Mouse (Mus musculus): ENCODE data around the gene Nme7. TPM values are rescaled to one million over a fixed set of nuclear protein-coding genes. Genes with fewer than 3 reads are reported as not detected.

The Nme7 gene
- polyA plus RNA-seq, 1 experiment from 2014 or later, result 43.9 TPM

DNA sequence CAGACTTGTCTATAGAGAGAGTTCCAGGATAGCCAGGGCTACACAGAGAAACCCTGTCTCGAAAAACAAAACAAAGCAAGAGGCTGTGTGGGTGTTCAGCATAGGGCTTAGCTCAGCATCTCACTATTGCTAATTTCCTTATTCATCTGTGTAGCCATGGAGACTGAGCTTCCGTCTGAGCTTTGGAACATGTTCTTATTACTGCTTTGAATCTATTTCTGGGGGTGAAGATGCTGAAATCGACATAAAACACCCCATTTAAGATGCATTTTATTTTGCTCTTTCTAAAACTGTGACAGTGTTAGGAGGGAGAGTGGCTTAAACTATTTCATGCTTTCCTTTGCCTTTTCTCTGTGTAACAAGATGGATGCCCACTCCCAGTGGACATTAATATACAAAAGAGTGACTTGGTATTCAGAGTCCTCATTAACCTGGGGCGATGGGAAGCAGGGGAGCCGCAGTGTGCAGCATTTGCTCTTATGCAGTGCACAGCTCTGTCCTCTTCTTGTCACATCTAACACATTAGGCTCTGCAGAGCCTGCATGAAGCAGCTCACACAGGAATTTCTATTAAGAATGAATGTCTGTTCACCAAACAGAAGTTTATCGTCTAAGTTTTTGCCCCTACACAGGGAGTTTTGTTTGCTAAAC is 91.3 kb downstream of the Nme7 start:
- 83% methylated on average over 6 of the region's 6 CpGs for WGBS

GRCm38 (mm10) chr1:164397672-164398071 is 93.8 kb downstream of the Nme7 start:
- no peak overlapping the region for H3K27ac ChIP-seq
- no peak overlapping the region for H3K4me2 ChIP-seq (replicated peaks)
- no peaks in the 10 kb centered on the region for H3K27me3 ChIP-seq
- no peak overlapping the region for H3K4me3 ChIP-seq
- peaks cover 7% of the 10 kb centered on the region; the same call in 1 of the 2 replicates for H3K9me3 ChIP-seq
- H3K9ac ChIP-seq, result no peak overlapping the region
- H3K4me1 ChIP-seq, result no peaks in the 10 kb centered on the region
- 65% methylated on average over 4 of the region's 4 CpGs for WGBS
- H3K36me3 ChIP-seq, result peaks cover 16% of the 10 kb centered on the region
- ATAC-seq (ENCODE audit: low FRiP score, low read depth), result no peak

More for the DNA sequence above, 91.3 kb downstream of the Nme7 start:
- no peaks in the 10 kb centered on the region for H3K9me3 ChIP-seq
- no peak overlapping the region for H3K9ac ChIP-seq
- no peaks in the 10 kb centered on the region for H3K36me3 ChIP-seq
- no peak for ATAC-seq (ENCODE audit: low FRiP score, low read depth)
- no peak overlapping the region for H3K4me2 ChIP-seq (replicated peaks)
- no peak overlapping the region for H3K4me3 ChIP-seq
- no peaks in the 10 kb centered on the region for H3K27me3 ChIP-seq
- H3K4me1 ChIP-seq, result no peaks in the 10 kb centered on the region
- H3K27ac ChIP-seq, result no peak overlapping the region

GRCm38 (mm10) chr1:164399578-164399977 is 95.7 kb downstream of the Nme7 start:
- no peak overlapping the region for H3K4me3 ChIP-seq
- no peak overlapping the region for H3K9ac ChIP-seq
- WGBS, result 87% methylated on average over 3 of the region's 3 CpGs
- no peaks in the 10 kb centered on the region for H3K4me1 ChIP-seq
- no peak for ATAC-seq (ENCODE audit: low FRiP score, low read depth)
- peaks cover 7% of the 10 kb centered on the region; the same call in 1 of the 2 replicates for H3K9me3 ChIP-seq
- H3K27ac ChIP-seq, result no peak overlapping the region
- H3K27me3 ChIP-seq, result no peaks in the 10 kb centered on the region
- no peak overlapping the region for H3K4me2 ChIP-seq (replicated peaks)
- H3K36me3 ChIP-seq, result peaks cover 30% of the 10 kb centered on the region

DNA sequence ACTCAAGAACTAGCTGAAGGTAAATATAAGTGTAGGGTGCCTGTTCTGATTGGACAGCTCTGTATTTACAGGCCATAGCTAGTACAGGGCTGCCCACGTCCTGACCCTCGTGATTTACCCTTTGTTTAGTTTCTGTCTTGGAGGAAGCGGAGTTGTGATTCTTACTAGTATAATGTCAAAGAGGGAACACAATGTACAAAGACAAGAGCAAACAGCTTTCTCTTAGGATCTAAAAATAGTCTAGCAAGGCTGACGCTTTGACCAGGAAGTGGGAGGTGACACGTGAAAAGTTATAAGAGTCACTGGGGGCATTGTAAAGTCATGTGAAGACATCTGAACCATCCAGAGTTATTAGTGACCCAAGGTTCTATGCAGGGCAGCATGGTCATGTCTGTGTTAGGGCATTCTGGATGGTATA is 101.5 kb downstream of the Nme7 start:
- WGBS, result 66% methylated on average over 5 of the region's 5 CpGs
- H3K9me3 ChIP-seq, result peaks cover 7% of the 10 kb centered on the region; the same call in 1 of the 2 replicates
- no peaks in the 10 kb centered on the region for H3K27me3 ChIP-seq
- no peaks in the 10 kb centered on the region for H3K4me1 ChIP-seq
- H3K27ac ChIP-seq, result no peak overlapping the region
- no peak overlapping the region for H3K4me2 ChIP-seq (replicated peaks)
- H3K9ac ChIP-seq, result no peak overlapping the region
- ATAC-seq (ENCODE audit: low FRiP score, low read depth), result no peak; the same call in 1 of the 2 replicates
- peaks cover 34% of the 10 kb centered on the region for H3K36me3 ChIP-seq
- H3K4me3 ChIP-seq, result no peak overlapping the region

GRCm38 (mm10) chr1:164406506-164406905 is 102.6 kb downstream of the Nme7 start:
- Histone ChIP-seq H3K27me3 (no peaks in the 10 kb centered on the region), H3K27ac (no peak overlapping the region), H3K4me3 (no peak overlapping the region), H3K36me3 (peaks cover 27% of the 10 kb centered on the region), H3K4me2 (replicated peaks) (no peak overlapping the region), H3K4me1 (no peaks in the 10 kb centered on the region), H3K9me3 (peaks cover 7% of the 10 kb centered on the region; the same call in 1 of the 2 replicates), H3K9ac (no peak overlapping the region)
- WGBS, result 69% methylated on average over 5 of the region's 5 CpGs
- no peak for ATAC-seq (ENCODE audit: low FRiP score, low read depth)

GRCm38 (mm10) chr1:164408655-164409054 is 104.7 kb downstream of the Nme7 start:
- no peak overlapping the region for H3K4me2 ChIP-seq (replicated peaks)
- no peak for ATAC-seq (ENCODE audit: low FRiP score, low read depth)

DNA sequence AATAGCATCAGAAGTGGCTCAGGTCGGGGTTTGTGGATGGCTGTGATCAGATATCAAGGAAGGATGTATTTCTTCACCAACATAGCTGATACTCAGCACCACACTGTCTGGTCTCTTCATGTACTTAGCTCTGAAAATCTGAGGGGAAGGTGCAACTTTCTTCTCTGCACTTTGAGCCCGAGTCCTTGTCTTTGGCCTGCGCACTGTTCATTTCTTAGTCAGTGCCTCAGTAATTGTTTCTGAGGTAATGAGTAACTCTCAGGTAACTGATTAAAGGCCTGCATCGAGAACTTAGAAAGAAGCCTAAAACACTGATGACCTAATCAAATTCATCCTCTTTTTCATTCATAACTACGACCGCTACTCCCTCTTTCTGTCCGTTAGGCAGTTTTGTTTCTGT is 107.4 kb downstream of the Nme7 start:
- H3K36me3 ChIP-seq, result peaks cover 14% of the 10 kb centered on the region
- no peak overlapping the region for H3K4me3 ChIP-seq
- H3K27me3 ChIP-seq, result no peaks in the 10 kb centered on the region
- no peak overlapping the region for H3K4me2 ChIP-seq (replicated peaks)
- no peak for ATAC-seq (ENCODE audit: low FRiP score, low read depth)
- H3K9ac ChIP-seq, result no peak overlapping the region
- H3K4me1 ChIP-seq, result no peaks in the 10 kb centered on the region
- WGBS, result 95% methylated on average over 7 of the region's 7 CpGs
- H3K27ac ChIP-seq, result no peak overlapping the region
- no peaks in the 10 kb centered on the region for H3K9me3 ChIP-seq

More at GRCm38 (mm10) chr1:164408655-164409054, 104.7 kb downstream of the Nme7 start:
- no peak overlapping the region for H3K4me3 ChIP-seq
- no peaks in the 10 kb centered on the region for H3K27me3 ChIP-seq
- 38% methylated on average over 2 of the region's 2 CpGs for WGBS
- peaks cover 17% of the 10 kb centered on the region for H3K36me3 ChIP-seq
- H3K27ac ChIP-seq, result no peak overlapping the region
- H3K9me3 ChIP-seq, result no peaks in the 10 kb centered on the region
- H3K4me1 ChIP-seq, result no peaks in the 10 kb centered on the region
- H3K9ac ChIP-seq, result no peak overlapping the region

DNA sequence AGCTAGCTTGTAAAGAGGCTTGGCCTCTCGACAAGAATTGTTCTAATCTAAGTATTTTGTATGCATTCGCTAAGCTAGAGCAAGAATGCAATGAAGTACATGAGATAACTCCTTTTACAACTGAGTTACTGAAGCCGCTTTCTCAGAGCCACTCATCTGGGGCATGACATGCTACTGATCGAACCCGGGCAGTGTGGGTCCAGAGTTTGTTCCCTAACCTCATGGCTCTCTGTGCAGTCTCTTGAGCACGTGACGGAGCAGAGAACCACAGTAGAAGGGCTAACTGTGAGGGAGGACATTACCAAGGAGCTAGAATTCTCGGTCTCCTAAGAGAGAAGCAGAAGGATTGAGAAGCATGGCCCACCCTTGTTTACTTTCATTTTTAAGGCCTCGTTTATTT is 109.0 kb downstream of the Nme7 start:
- no peaks in the 10 kb centered on the region for H3K4me1 ChIP-seq
- peaks cover 11% of the 10 kb centered on the region for H3K36me3 ChIP-seq
- no peak for ATAC-seq (ENCODE audit: low FRiP score, low read depth)
- WGBS, result 94% methylated on average over 9 of the region's 9 CpGs
- H3K27me3 ChIP-seq, result no peaks in the 10 kb centered on the region
- H3K9ac ChIP-seq, result no peak overlapping the region
- no peak overlapping the region for H3K4me2 ChIP-seq (replicated peaks)
- no peak overlapping the region for H3K4me3 ChIP-seq
- H3K27ac ChIP-seq, result no peak overlapping the region
- no peaks in the 10 kb centered on the region for H3K9me3 ChIP-seq

DNA sequence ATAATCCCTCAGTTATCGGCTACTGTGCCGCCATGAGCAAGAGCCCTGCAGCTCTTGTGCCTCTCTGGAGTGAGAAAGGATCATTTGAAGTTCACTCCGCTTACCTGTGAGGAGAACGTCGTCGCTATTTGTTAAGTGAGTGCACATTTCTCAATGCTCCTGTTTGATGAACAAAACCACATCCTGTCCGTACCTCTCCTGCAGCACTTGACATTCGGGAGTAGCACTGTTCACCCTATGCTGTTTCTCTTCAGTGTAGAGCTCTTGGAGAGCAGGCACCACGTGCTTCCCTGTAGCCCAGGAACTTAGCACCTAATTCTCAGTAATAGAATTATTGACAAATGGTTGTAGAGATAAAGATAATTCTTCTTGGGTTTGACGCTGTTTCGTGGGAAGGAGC is 109.7 kb downstream of the Nme7 start:
- no peak for ATAC-seq (ENCODE audit: low FRiP score, low read depth)
- Histone ChIP-seq H3K9ac (no peak overlapping the region), H3K9me3 (no peaks in the 10 kb centered on the region), H3K4me2 (replicated peaks) (no peak overlapping the region), H3K4me3 (no peak overlapping the region), H3K4me1 (no peaks in the 10 kb centered on the region), H3K27me3 (no peaks in the 10 kb centered on the region), H3K36me3 (peaks cover 11% of the 10 kb centered on the region), H3K27ac (no peak overlapping the region)
- 93% methylated on average over 11 of the region's 11 CpGs for WGBS

- H3K4me2 ChIP-seq (replicated peaks), result no peak overlapping the region
- no peaks in the 10 kb centered on the region for H3K9me3 ChIP-seq
- no peak for ATAC-seq (ENCODE audit: low FRiP score, low read depth)
- no peak overlapping the region for H3K4me3 ChIP-seq
- no peaks in the 10 kb centered on the region for H3K4me1 ChIP-seq
- 87% methylated on average over 2 of the region's 2 CpGs for WGBS
- H3K27ac ChIP-seq, result no peak overlapping the region
- H3K27me3 ChIP-seq, result no peaks in the 10 kb centered on the region
- H3K36me3 ChIP-seq, result peaks cover 11% of the 10 kb centered on the region
- H3K9ac ChIP-seq, result no peak overlapping the region
These were observed 111.4 kb downstream of the Nme7 start for GRCm38 (mm10) chr1:164415347-164415751.

GRCm38 (mm10) chr1:164416692-164417394 is 112.9 kb downstream of the Nme7 start:
- Histone ChIP-seq H3K27ac (no peak overlapping the region), H3K4me3 (no peak overlapping the region), H3K4me1 (no peaks in the 10 kb centered on the region), H3K4me2 (replicated peaks) (no peak overlapping the region), H3K9ac (no peak overlapping the region), H3K9me3 (no peaks in the 10 kb centered on the region), H3K27me3 (no peaks in the 10 kb centered on the region), H3K36me3 (peaks cover 7% of the 10 kb centered on the region; the same call in 1 of the 2 replicates)
- ATAC-seq (ENCODE audit: low FRiP score, low read depth), result no peak
- 89% methylated on average over 12 of the region's 12 CpGs for WGBS

GRCm38 (mm10) chr1:164417604-164418003 is 113.7 kb downstream of the Nme7 start:
- no peak overlapping the region for H3K27ac ChIP-seq
- WGBS, result 68% methylated on average over 3 of the region's 3 CpGs
- no peaks in the 10 kb centered on the region for H3K27me3 ChIP-seq
- H3K4me1 ChIP-seq, result no peaks in the 10 kb centered on the region
- no peak overlapping the region for H3K9ac ChIP-seq
- no peaks in the 10 kb centered on the region for H3K9me3 ChIP-seq
- ATAC-seq (ENCODE audit: low FRiP score, low read depth), result no peak
- H3K4me3 ChIP-seq, result no peak overlapping the region
- H3K36me3 ChIP-seq, result peaks cover 7% of the 10 kb centered on the region; the same call in 1 of the 2 replicates
- H3K4me2 ChIP-seq (replicated peaks), result no peak overlapping the region

Measured in limb, embryonic 13.5 days (tissue).